Mouse (Mus musculus) neural tube, embryonic 11.5 days (tissue): ENCODE results near the gene Slc16a9. TPM values are rescaled to one million over a fixed set of nuclear protein-coding genes. Genes with fewer than 3 reads are reported as not detected.

Experiments
- ATAC-seq: fragments of 200-750 bp; cut with Nextera tagmentation; 2 replicates; pipeline ENCODE4 v1.8.0; 2017; ENCODE audit warnings: moderate number of reproducible peaks, mild to moderate bottlenecking, moderate TSS enrichment, moderate library complexity; ENCODE audit not compliant: insufficient read depth, low FRiP score, low TSS enrichment
- DNase-seq: peaks from one replicate; pipeline ENCODE4 v3.0.0-alpha.2; 2015; ENCODE audit warnings: low spot score
- H3K27ac ChIP-seq: fragments of 300-500 bp; sonication (generic); 2 replicates; pipeline ENCODE4 v1.5.1; 2014; ENCODE audit warnings: low read depth, mild to moderate bottlenecking, low read length
- H3K27me3 ChIP-seq: fragments of 300-500 bp; sonication (generic); 2 replicates; pipeline ENCODE4 v1.6.1; 2014; ENCODE audit warnings: mild to moderate bottlenecking, low read length, mixed read lengths; ENCODE audit not compliant: control insufficient read depth, insufficient read depth
- H3K36me3 ChIP-seq: fragments of 300-500 bp; sonication (generic); 2 replicates; pipeline ENCODE4 v1.6.1; 2014; ENCODE audit warnings: mild to moderate bottlenecking, low read length, moderate library complexity, mixed read lengths; ENCODE audit not compliant: control insufficient read depth, insufficient read depth
- H3K4me1 ChIP-seq: fragments of 300-500 bp; sonication (generic); 2 replicates; pipeline ENCODE4 v1.6.1; 2014; ENCODE audit warnings: low read length, mixed read lengths; ENCODE audit not compliant: control insufficient read depth, insufficient read depth
- H3K4me2 ChIP-seq: fragments of 300-500 bp; sonication (generic); 2 replicates; pipeline ENCODE4 v1.6.1; 2014; ENCODE audit warnings: low read depth, mild to moderate bottlenecking, moderate library complexity
- H3K4me3 ChIP-seq: fragments of 300-500 bp; sonication (generic); 2 replicates; pipeline ENCODE4 v1.5.1; 2014; ENCODE audit warnings: low read depth, low read length
- H3K9ac ChIP-seq: fragments of 300-500 bp; sonication (generic); 2 replicates; pipeline ENCODE4 v1.6.1; 2014; ENCODE audit warnings: mild to moderate bottlenecking, low read length
- H3K9me3 ChIP-seq: fragments of 300-500 bp; sonication (generic); 2 replicates; pipeline ENCODE4 v1.6.1; 2016; ENCODE audit warnings: low read length; ENCODE audit not compliant: control insufficient read depth
- WGBS: fragments of 180-500 bp; shearing (Covaris S2); extraction: QIAGEN DNeasy Blood & Tissue Kit; methylation state at CpG from one replicate; pipeline ENCODE4 v1.1.7; 2014; 5-methylcytosine and 5-hydroxymethylcytosine counted together
- polyA plus RNA-seq: library from polyadenylated mRNA; unstranded; fragments of >200 nt; fragmentation: Nextera tagmentation; extraction: Ambion mirVana; gene quantifications from 2 replicates; pipeline ENCODE4 v1.2.1, GENCODE M21; 2014

The Slc16a9 gene
- polyA plus RNA-seq, 1 experiment from 2014 or later, result 0.69 TPM

DNA sequence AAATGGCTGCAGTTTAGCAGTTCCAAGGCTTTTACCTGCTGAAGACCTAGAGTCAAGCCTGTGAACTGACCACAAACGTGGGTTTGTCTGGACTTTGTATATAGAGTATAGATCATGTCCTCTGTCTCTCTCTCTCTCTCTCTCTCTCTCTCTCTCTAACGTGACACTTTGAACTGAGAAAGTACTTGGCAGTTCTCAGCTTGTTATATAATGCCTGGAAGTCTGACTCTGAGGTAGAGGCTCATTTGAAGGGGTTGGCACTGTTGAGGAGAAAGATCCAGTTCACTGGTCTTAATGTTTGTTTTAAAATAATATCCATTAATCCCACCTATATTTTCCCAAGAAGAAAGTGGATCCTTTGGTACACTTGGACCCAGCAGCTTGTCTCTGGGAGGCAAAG, 7.0 kb upstream of the Slc16a9 start:
- WGBS, result 78% methylated on average over 2 of the region's 2 CpGs
- no peaks in the 10 kb centered on the region for H3K9me3 ChIP-seq
- no peaks in the 10 kb centered on the region for H3K27me3 ChIP-seq
- no peak for ATAC-seq
- no peak overlapping the region for H3K27ac ChIP-seq
- H3K4me3 ChIP-seq, result no peak overlapping the region
- DNase-seq, result no peak
- no peak overlapping the region for H3K4me2 ChIP-seq
- no peak overlapping the region for H3K9ac ChIP-seq
- no peaks in the 10 kb centered on the region for H3K4me1 ChIP-seq
- H3K36me3 ChIP-seq, result no peaks in the 10 kb centered on the region

DNA sequence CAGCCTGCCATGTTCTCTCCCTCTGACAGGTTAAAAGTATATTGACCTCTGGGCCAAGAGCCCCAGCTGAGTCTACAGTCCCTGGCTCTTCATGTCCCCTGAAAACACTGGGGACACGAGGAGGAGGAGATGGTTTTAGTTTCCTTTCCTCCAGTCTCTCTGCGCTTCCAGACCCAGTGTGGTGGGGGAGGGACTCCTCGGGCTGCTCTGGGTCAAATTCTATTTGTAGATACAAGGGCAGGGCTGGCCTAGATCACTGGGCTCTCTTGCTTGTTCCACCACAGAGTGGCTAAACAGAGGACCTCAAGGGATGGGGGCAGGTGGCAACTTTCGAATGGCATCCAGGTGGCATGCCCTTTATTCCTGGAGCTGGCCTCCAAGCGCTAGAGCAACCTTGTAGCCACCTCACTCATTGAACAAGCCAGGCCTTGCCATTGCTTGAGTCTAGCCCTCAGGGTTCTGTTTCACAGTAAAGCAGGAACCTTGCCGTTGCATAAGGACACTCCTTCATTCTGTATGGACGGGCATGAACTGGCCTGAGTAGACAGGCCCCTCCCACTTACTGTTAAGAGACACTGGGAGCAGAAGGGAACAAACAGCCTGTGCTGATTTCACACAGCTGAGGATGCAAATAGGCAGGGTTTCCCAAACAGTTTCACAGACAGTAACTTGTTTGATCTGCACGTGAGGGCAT, 2.0 kb upstream of the Slc16a9 start:
- DNase-seq, result no peak
- 50% methylated on average over 8 of the region's 8 CpGs for WGBS
- Histone ChIP-seq H3K4me2 (no peak overlapping the region), H3K27ac (no peak overlapping the region), H3K4me3 (no peak overlapping the region), H3K9me3 (no peaks in the 10 kb centered on the region), H3K27me3 (peaks cover 25% of the 10 kb centered on the region), H3K4me1 (no peaks in the 10 kb centered on the region), H3K36me3 (no peaks in the 10 kb centered on the region), H3K9ac (no peak overlapping the region)
- ATAC-seq, result no peak

GRCm38 (mm10) chr10:70245559-70245945, 652 bp downstream of the Slc16a9 start:
- no peaks in the 10 kb centered on the region for H3K9me3 ChIP-seq
- no peaks in the 10 kb centered on the region for H3K4me1 ChIP-seq
- no peak overlapping the region for H3K27ac ChIP-seq
- WGBS, result under 1% methylated on average over 16 of the region's 16 CpGs
- H3K36me3 ChIP-seq, result no peaks in the 10 kb centered on the region
- DNase-seq (no peak), ATAC-seq (0 out of 2 replicates have a peak, but pooled peaks have one; percentile 16)
- peak overlapping the region; percentile 96 for H3K4me2 ChIP-seq
- peak overlapping the region; percentile 65 for H3K9ac ChIP-seq
- peak overlapping the region; percentile 63 for H3K4me3 ChIP-seq
- H3K27me3 ChIP-seq, result peaks cover 25% of the 10 kb centered on the region

DNA sequence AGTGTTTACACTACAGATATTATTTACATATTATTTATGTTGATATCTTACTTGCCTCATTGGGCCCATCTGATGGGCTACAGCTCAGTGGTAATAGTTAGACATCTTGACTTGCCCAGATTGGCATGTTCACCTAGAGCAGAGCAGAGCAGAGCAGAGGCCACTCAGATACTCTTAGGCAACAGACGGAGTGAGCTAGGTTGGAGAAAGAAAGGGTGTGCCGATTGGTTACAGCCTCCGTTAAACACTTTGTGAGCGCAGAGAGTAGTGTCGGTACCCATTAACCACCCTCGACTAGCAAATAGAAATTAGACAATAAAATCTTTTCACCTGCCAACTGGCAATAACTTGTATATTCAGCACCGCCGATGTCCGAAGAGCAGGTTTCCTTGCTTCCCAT, 1.2 kb downstream of the Slc16a9 start:
- 28% methylated on average over 9 of the region's 9 CpGs for WGBS
- Histone ChIP-seq H3K9me3 (no peaks in the 10 kb centered on the region), H3K4me2 (peak overlapping the region; percentile 96), H3K9ac (no peak overlapping the region), H3K36me3 (no peaks in the 10 kb centered on the region), H3K27ac (no peak overlapping the region), H3K4me1 (no peaks in the 10 kb centered on the region), H3K4me3 (peak overlapping the region; percentile 6; the same call in 1 of the 2 replicates), H3K27me3 (peaks cover 25% of the 10 kb centered on the region)
- ATAC-seq (0 out of 2 replicates have a peak, but pooled peaks have one; percentile 4), DNase-seq (no peak)

- DNase-seq (no peak), ATAC-seq (no peak)
- no peaks in the 10 kb centered on the region for H3K36me3 ChIP-seq
- H3K27ac ChIP-seq, result no peak overlapping the region
- no peaks in the 10 kb centered on the region for H3K4me1 ChIP-seq
- H3K4me2 ChIP-seq, result no peak overlapping the region
- H3K9ac ChIP-seq, result no peak overlapping the region
- no peaks in the 10 kb centered on the region for H3K9me3 ChIP-seq
- 82% methylated on average over 4 of the region's 4 CpGs for WGBS
- peaks cover 10% of the 10 kb centered on the region for H3K27me3 ChIP-seq
- H3K4me3 ChIP-seq, result no peak overlapping the region
Measured at GRCm38 (mm10) chr10:70250354-70250753, 5.5 kb downstream of the Slc16a9 start.

DNA sequence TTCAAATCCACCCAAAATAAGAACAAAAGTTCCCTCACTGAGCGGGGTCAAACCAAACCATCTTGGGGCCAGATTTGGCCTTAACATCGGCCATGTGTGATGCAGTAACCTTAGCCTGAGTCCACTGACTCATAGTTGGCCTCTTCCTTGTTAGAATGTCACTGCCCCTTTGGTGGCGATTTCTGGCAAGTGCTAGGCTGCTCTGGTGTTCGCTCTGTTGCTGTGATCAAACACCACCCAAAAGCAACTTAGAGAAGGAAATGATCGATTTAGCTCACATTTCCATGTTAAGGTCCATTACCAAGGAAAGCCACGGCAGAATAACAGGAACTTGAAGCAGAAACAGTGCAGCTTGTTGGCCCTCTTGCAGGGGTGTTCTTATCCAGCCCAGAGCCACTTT, 5.9 kb downstream of the Slc16a9 start:
- Histone ChIP-seq H3K9ac (no peak overlapping the region), H3K9me3 (no peaks in the 10 kb centered on the region), H3K4me2 (no peak overlapping the region), H3K4me3 (no peak overlapping the region), H3K36me3 (no peaks in the 10 kb centered on the region), H3K4me1 (no peaks in the 10 kb centered on the region), H3K27ac (no peak overlapping the region), H3K27me3 (peaks cover 6% of the 10 kb centered on the region)
- ATAC-seq, result no peak
- no peak for DNase-seq
- WGBS, result 88% methylated on average over 6 of the region's 6 CpGs

GRCm38 (mm10) chr10:70254666-70255065, 9.8 kb downstream of the Slc16a9 start:
- no peaks in the 10 kb centered on the region for H3K36me3 ChIP-seq
- H3K4me3 ChIP-seq, result no peak overlapping the region
- H3K4me2 ChIP-seq, result no peak overlapping the region
- ATAC-seq (no peak), DNase-seq (no peak)
- H3K27ac ChIP-seq, result no peak overlapping the region
- H3K9me3 ChIP-seq, result no peaks in the 10 kb centered on the region
- no peaks in the 10 kb centered on the region for H3K4me1 ChIP-seq
- H3K27me3 ChIP-seq, result no peaks in the 10 kb centered on the region
- H3K9ac ChIP-seq, result no peak overlapping the region
- 79% methylated on average over 4 of the region's 4 CpGs for WGBS

DNA sequence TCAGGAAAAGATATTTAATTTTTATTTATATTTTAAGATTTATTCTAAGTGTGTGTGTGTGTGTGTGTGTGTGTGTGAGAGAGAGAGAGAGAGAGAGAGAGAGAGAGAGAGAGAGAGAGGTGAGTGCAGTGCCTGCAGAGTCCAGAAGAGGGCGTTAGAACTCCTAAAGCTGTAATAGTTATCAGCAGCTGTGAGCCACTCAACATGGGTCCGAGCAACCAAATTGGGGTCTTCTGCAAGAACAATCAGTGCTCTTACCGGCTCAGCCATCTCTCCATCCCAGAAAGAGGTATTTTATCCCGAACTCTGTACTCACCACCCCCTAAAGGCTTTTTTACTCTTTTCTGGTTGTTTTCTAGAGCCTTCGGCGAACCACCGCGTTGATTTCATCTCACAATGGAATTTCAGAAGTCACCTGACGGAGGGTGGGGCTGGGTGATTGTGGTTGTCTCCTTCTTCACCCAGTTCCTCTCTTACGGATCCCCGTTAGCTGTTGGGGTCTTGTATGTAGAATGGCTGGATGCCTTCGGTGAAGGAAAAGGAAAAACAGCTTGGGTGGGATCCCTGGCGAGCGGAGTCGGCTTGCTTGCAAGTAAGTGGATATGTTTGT, 10.8 kb downstream of the Slc16a9 start:
- ATAC-seq, result no peak
- no peak for DNase-seq
- 88% methylated on average over 15 of the region's 15 CpGs for WGBS
- Histone ChIP-seq H3K36me3 (no peaks in the 10 kb centered on the region), H3K4me2 (no peak overlapping the region), H3K4me3 (no peak overlapping the region), H3K27me3 (no peaks in the 10 kb centered on the region), H3K4me1 (no peaks in the 10 kb centered on the region), H3K9me3 (no peaks in the 10 kb centered on the region), H3K27ac (no peak overlapping the region), H3K9ac (no peak overlapping the region)

GRCm38 (mm10) chr10:70257029-70257428, 12.1 kb downstream of the Slc16a9 start:
- Histone ChIP-seq H3K36me3 (no peaks in the 10 kb centered on the region), H3K4me3 (no peak overlapping the region), H3K9me3 (no peaks in the 10 kb centered on the region), H3K27me3 (no peaks in the 10 kb centered on the region), H3K9ac (no peak overlapping the region), H3K4me2 (no peak overlapping the region), H3K4me1 (no peaks in the 10 kb centered on the region), H3K27ac (no peak overlapping the region)
- no peak for DNase-seq
- 87% methylated on average over 4 of the region's 4 CpGs for WGBS
- no peak for ATAC-seq
